Mouse (Mus musculus) embryo, embryonic 10.5 days (tissue): ENCODE results near the gene Rasgef1b.

ENCODE experiments used
- DNase-seq: peaks from one replicate; pipeline ENCODE4 v3.0.0-alpha.2; 2015; ENCODE audit warnings: low spot score

Rasgef1b gene

DNA sequence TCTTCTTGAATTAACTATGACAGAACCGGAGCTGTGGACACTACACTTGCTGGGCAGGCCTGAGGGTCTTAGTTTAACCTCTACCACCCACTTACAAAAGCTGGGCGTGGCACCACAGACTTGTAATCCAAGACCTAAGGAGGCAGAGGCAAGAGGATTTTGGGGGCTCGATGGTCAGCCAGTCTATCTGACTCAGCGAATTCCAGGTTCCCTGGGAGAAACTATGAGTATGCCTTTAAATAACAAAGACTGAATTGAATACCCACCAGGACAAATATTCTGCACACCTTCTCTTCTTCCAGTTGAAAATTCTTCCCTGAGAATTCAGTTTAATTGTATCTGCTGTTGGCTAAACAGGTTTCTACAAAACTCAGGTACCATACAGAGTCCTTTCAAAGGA is 440.6 kb downstream of the Rasgef1b start:
- no peak for DNase-seq

- no peak for DNase-seq
Observed at GRCm38 (mm10) chr5:99287647-99288185, 441.1 kb downstream of the Rasgef1b start.

DNA sequence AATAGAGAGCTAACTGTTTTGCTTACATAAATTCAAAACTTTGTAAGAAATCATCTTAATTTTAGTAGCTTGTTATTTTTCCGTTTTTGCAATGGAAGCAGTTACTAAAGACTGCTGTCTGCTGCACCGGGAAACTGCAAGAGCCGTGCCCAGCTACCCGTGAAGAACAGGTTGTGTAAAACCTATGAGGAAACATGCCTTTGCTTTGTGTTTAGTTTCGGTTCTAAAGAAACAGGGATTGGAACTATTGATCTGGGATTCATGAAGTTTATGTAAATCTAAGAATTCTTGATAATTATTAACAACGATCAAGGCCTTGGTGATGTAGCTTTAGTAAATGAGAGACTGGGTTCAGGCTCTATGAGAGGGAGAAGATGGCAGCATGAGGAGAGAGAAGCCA is 442.3 kb downstream of the Rasgef1b start:
- DNase-seq: no peak

DNA sequence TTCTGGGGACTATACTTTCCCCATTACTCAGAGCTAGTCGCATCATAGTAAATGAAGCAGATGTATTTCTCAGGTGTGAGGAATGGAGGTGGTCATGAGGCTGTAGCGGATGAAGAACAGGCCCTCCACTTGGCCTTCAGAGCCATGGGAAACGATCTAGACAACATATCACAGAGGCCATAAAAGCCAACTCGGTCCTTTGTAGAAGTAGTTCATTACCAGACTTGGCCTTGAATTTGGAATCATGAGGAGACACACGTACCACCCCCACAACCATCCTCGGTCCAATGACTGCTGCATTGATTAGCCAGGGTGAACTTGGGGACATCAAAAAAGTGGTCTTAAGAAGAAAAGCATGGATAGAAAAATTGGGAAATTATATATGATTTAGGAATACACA is 442.8 kb downstream of the Rasgef1b start:
- DNase-seq: no peak

GRCm38 (mm10) chr5:99284369-99284768 is 444.5 kb downstream of the Rasgef1b start:
- no peak for DNase-seq

DNA sequence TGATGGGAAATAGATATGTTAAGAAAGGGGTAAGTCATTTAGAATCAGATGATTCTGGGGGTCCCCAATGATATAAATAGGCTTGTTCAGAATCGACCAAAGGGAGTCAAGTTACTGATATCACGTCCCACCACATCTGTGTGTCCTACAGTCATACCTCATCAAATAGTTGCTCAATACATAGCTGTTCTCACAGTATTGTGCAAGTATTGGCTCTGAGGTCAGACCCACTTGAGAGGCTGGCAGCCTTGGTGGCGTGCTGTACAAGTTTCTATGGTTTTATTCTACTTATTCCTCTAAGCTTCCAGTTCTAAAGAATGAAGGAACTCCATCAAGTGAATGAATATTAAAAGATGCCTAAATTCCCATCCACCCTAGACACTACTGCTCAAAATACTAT is 445.2 kb downstream of the Rasgef1b start:
- no peak for DNase-seq

DNA sequence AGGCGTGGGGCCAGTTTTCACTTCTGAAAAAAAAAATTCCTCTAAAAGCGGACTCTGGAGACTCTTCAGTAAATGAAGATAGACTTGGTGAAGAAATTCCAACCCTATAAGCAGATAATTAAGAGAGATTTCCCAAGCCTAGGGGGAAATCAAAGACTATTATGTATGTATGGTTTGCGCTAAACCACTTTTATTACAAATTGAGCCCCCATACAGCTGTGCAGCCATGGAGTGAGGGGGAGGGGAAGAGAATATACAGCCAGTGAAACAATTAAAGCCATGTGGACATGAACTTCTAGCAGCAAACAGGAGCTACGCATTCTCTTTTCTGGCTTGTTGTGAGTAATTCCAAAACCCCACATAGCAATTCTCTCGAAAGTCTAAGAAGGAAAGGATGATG is 448.3 kb downstream of the Rasgef1b start:
- no peak for DNase-seq

DNA sequence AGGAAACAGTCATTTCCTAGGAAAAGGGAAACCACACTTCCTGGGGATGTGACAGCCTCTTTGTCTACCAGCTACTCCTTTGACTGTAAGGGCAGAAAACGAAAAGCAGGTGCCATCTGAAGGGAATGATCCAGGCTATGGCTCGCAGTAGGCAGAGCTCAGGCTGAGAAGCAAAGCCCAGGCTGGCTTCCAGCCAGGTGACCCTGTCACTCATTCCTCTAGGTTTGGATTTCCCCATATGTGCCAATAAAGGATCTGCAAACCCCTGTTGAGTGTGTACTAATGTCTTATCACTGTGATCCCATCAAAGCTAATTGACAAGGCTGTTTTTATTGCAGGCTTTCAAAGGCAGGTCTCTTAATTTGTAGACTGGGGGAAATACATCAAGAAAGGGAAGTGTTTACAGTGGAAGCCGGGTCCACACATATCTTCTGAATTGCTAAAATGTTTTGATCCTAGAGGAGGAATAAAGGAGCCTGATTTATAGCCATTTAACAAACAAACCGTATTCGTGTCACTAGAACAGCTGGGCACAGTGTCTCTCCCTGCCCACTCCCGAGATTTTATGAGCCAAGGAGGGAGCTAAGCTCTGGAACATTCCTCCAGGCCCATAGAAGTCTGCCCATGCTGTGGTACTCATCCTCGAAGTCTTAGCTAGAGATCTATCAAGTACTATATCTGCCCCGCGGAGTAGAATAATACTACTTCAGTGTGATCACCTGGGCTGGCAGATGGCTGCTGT is 449.7 kb downstream of the Rasgef1b start:
- no peak for DNase-seq

DNA sequence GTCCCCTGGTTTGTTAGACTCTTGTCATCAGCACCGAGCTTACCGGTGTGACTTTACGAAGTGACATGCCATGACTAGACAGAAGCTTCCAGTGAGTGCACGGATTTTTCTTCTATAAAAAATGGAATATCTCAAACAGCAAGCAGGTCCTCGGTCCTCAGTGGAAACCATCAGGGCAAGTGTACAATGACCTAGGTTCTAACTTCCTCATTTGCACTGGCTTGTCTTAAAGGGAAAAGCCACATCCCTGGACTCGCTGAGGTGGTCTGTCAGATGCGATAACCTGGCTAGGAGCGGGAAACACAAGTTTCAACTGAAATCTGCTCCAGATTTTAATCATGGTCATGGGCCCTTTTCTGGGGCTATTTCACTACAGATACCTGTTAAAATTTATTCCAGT is 450.5 kb downstream of the Rasgef1b start:
- no peak for DNase-seq

- no peak for DNase-seq
Observed at GRCm38 (mm10) chr5:99277536-99277935, 451.3 kb downstream of the Rasgef1b start.

DNA sequence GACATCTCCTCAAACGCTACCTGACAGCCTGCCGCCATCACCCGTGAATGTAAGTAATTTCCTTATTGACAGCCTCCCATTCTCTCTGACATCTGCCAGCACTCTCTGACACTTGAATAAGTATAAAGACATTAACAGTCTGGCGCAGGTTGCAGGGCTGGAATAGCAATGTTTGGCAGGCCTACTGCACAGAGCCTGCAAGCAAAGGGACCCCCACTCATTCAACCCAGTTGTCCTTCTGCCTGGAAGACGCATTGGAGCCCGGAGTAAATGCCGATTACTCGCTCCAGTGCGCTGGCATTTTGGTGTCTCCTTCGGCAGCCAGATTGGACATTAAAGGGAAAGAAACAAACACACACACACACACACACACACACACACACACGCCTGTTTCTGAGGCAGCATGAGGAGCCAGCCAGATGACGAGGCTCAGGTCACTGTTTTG is 454.7 kb downstream of the Rasgef1b start:
- DNase-seq: peak; percentile 43

GRCm38 (mm10) chr5:99271531-99271930 is 457.3 kb downstream of the Rasgef1b start:
- no peak for DNase-seq

DNA sequence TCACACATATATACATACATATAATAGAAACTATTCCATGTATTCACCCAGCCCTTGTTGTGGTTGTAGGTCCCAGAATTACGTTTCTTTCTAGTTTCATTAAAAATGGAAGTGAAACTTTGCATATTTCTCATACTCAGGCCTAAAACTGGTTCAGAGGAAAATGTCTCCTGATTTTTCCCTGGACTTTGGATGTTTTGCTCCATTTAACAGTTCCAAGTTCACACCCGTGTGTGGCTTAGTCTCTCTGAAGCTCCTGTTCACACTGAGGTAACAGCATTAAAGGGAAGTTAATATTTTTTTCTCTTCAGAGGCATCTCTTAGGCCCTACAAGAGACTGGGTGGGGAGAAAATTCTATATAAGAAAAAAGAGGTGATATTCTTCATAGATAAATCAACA is 459.7 kb downstream of the Rasgef1b start:
- no peak for DNase-seq

- DNase-seq: no peak
Observed at GRCm38 (mm10) chr5:99267338-99267737, 461.5 kb downstream of the Rasgef1b start.

DNA sequence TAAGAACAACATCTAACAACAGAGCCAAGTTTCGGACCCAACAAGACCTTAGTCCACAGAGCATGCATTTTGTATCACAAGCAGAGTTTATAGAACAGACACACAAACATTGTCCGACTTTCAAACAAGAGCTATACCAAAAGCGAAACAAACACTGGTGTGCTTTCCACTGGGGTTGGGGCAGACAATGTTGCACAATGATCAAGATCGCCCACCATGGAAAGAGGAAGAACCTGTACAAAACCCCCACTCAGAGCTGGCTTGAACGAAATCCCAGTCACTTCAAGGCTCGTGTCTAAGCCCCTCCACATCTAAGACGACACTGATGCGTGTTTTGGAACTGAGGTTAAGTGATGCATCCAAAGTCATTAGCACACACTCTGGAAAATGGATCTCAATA is 462.6 kb downstream of the Rasgef1b start:
- DNase-seq: no peak

GRCm38 (mm10) chr5:99262197-99262920 is 466.5 kb downstream of the Rasgef1b start:
- no peak for DNase-seq

DNA sequence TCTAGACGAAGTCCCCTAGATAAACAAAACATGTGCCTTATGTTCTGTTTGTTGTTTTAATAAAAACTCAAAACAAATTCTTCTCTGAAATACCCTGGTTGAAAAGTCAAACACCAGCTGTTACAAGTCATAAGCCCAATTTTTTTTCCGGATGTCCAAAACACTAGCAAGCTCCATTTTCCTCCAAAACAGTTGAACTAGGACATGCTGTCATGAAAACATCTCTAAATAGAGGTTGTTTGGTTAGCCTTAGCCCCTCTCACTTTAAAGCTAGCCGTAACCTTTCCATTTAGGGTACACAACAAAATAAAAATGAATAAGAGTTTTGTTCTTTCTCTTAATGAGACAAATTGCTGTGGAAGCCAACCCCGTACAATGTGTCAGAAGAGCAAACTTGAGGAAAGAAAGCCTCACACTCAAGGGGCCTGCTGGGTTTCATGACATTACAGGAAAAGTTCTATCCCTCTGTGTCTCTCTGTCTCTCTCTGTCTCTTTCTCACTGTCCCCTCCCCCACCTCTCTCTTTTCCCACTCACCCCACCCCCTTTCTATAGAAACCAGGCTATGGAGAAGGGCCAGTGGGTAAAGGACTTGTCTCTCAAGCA is 467.6 kb downstream of the Rasgef1b start:
- no peak for DNase-seq

- DNase-seq: no peak
Observed at GRCm38 (mm10) chr5:99258003-99258500, 470.8 kb downstream of the Rasgef1b start.

DNA sequence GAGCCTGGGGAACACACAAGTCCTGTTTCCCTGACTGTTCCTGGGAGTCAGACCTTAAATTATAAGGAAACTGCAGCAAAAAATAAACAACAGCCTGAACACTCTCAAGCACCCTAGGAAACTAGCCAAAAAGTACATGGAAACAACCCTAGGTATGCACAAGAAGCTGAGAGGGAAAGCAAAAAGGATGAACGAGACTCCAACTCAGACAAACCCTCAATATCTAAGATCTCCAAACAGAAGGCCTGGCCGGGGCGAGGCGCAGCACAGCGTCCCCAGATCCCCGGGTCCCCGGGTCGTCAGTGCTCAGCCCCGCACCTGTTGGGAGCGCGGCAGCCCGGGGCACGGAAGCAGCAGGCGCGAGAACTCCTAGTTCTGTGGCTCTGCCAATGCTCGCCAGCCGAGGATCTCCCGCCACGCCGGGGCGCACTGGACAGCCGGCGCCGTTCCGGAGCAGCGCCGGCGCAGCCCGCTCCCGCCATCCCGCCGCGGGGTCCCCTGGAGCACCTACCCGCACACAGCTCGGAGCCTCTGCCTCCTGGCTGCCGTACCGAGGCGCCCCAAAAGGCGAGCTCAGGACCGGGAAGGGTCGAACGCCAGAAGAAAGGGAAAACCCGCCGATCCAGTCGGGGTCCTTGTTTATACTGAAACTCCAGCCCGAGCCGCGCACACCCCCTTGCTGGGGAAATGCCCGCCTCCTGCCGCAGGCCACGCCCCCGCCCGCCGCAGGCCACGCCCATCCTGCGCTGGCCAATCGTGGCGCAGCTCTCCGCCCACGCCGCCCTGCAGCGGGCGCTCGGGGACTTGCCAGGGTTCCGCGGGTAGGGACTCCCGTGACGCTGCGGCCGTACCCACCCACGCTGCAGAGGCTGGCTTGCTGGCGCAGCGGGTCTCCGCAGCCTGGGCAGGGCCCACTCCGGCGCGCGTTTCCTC is 476.4 kb downstream of the Rasgef1b start:
- peak; percentile 91 for DNase-seq

- DNase-seq: peak; percentile 54
Observed at GRCm38 (mm10) chr5:99251379-99252202, 477.3 kb downstream of the Rasgef1b start.

- no peak for DNase-seq
Observed at GRCm38 (mm10) chr5:99250820-99251219, 478.0 kb downstream of the Rasgef1b start.
